Mouse (Mus musculus) C2C12 (cell line): ENCODE data around the gene Cnot4.

Experiments used
- CEBPB ChIP-seq: IDR thresholded peaks from one replicate; pipeline ENCODE4 v1.6.1; 2011; ENCODE audit warnings: low read depth, mild to moderate bottlenecking, control low read depth, moderate library complexity
- CTCF ChIP-seq: IDR thresholded peaks from one replicate; pipeline ENCODE4 v1.5.1; 2011; ENCODE audit not compliant: control insufficient read depth, insufficient read depth, insufficient read length
- FOSL1 ChIP-seq: IDR thresholded peaks from one replicate; pipeline ENCODE4 v1.8.0; 2011; ENCODE audit warnings: mild to moderate bottlenecking, low read length; ENCODE audit not compliant: poor library complexity, insufficient read depth, severe bottlenecking
- MAX ChIP-seq: IDR thresholded peaks from one replicate; pipeline ENCODE4 v1.6.1; 2011; ENCODE audit warnings: mild to moderate bottlenecking, control low read depth
- USF1 ChIP-seq: IDR thresholded peaks from one replicate; pipeline ENCODE4 v1.6.1; 2011; ENCODE audit warnings: low read depth, mild to moderate bottlenecking, control low read depth, moderate library complexity

DNA sequence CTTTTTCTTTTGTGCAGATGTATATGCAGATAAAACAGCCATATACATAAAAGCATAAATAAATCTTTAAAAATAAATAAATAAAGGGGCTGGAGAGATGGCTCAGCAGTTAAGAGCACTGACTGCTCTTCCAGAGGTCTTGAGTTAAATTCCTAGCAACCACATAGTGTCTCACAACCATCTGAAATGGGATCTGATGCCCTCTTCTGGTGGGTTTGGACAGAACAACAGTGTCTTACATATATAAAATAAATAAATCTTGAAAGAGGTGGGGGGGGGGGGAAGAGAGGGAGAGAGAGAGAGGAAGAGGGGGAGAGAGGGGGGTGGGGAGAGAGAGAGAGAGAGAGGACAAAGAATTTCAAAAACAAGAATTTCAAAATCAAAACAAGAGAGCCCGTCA lies 6.8 kb upstream of the Cnot4 start:
- no peak for TF ChIP-seq CTCF
- no peak for TF ChIP-seq USF1
- TF ChIP-seq FOSL1, result no peak
- no peak for TF ChIP-seq MAX
- no peak for TF ChIP-seq CEBPB
